Mouse (Mus musculus) liver, postnatal 0 days (tissue): ENCODE results near the gene Eya4.
A peak's percentile ranks its signal among the peaks of the same experiment; 100 is the strongest.

Experiments used
- CTCF ChIP-seq: sonication (generic); IDR thresholded peaks from 2 replicates; pipeline ENCODE4 v1.5.1; 2016; ENCODE audit warnings: antibody characterized with exemption, low read depth
- EP300 ChIP-seq: IDR thresholded peaks from 2 replicates; pipeline ENCODE4 v1.6.1; 2016; ENCODE audit warnings: antibody characterized with exemption, low read depth, mild to moderate bottlenecking

- TF ChIP-seq CTCF (peak; percentile 93), EP300 (no peak)
Measured at GRCm38 (mm10) chr10:23080749-23081547, 269.6 kb downstream of the Eya4 start.
